Mouse (Mus musculus): ENCODE data around the gene Reep3. TPM values are rescaled to one million over a fixed set of nuclear protein-coding genes. Genes with fewer than 3 reads are reported as not detected.

Gene Reep3
- polyA plus RNA-seq, 1 experiment from 2014 or later, result 38.2 TPM

GRCm38 (mm10) chr10:67057696-67058095 lies 39.0 kb downstream of the Reep3 start:
- Histone ChIP-seq H3K4me2 (ENCODE audit: low read length) (no peak overlapping the region), H3K9ac (ENCODE audit: low read length) (no peak overlapping the region), H3K9me3 (ENCODE audit: control insufficient read depth, low read length) (no peaks in the 10 kb centered on the region), H3K4me1 (replicated peaks; ENCODE audit: control insufficient read depth, insufficient read depth, low read length) (peaks cover 23% of the 10 kb centered on the region), H3K27me3 (replicated peaks; ENCODE audit: control insufficient read depth, insufficient read depth, low read length) (no peaks in the 10 kb centered on the region), H3K36me3 (ENCODE audit: control insufficient read depth, insufficient read depth, low read length) (no peaks in the 10 kb centered on the region), H3K4me3 (ENCODE audit: low read depth, low read length) (no peak overlapping the region), H3K27ac (ENCODE audit: low read depth) (no peak overlapping the region)
- DNase-seq (ENCODE audit: low spot score), result no peak
- 97% methylated on average over 6 of the region's 6 CpGs for WGBS
- peak; percentile 44; the same call in 1 of the 2 replicates for ATAC-seq (replicated peaks; ENCODE audit: low FRiP score, low TSS enrichment, low read depth)

GRCm38 (mm10) chr10:67057208-67057607 lies 39.5 kb downstream of the Reep3 start:
- Histone ChIP-seq H3K4me3 (ENCODE audit: low read depth, low read length) (no peak overlapping the region), H3K9ac (ENCODE audit: low read length) (no peak overlapping the region), H3K9me3 (ENCODE audit: control insufficient read depth, low read length) (no peaks in the 10 kb centered on the region), H3K27me3 (replicated peaks; ENCODE audit: control insufficient read depth, insufficient read depth, low read length) (no peaks in the 10 kb centered on the region), H3K36me3 (ENCODE audit: control insufficient read depth, insufficient read depth, low read length) (no peaks in the 10 kb centered on the region), H3K4me2 (ENCODE audit: low read length) (no peak overlapping the region), H3K4me1 (replicated peaks; ENCODE audit: control insufficient read depth, insufficient read depth, low read length) (peaks cover 27% of the 10 kb centered on the region), H3K27ac (ENCODE audit: low read depth) (no peak overlapping the region)
- no peak for ATAC-seq (replicated peaks; ENCODE audit: low FRiP score, low TSS enrichment, low read depth)
- DNase-seq (ENCODE audit: low spot score), result no peak

GRCm38 (mm10) chr10:67055867-67056856 lies 40.6 kb downstream of the Reep3 start:
- DNase-seq (ENCODE audit: low spot score) (no peak), ATAC-seq (replicated peaks; ENCODE audit: low FRiP score, low TSS enrichment, low read depth) (no peak)
- Histone ChIP-seq H3K9me3 (ENCODE audit: control insufficient read depth, low read length) (no peaks in the 10 kb centered on the region), H3K27ac (ENCODE audit: low read depth) (peak overlapping the region; percentile 24; the same call in 1 of the 2 replicates), H3K9ac (ENCODE audit: low read length) (no peak overlapping the region), H3K36me3 (ENCODE audit: control insufficient read depth, insufficient read depth, low read length) (no peaks in the 10 kb centered on the region), H3K4me3 (ENCODE audit: low read depth, low read length) (no peak overlapping the region), H3K4me1 (replicated peaks; ENCODE audit: control insufficient read depth, insufficient read depth, low read length) (peaks cover 27% of the 10 kb centered on the region), H3K27me3 (replicated peaks; ENCODE audit: control insufficient read depth, insufficient read depth, low read length) (no peaks in the 10 kb centered on the region), H3K4me2 (ENCODE audit: low read length) (peak overlapping the region; percentile 7; the same call in 1 of the 2 replicates)
- WGBS, result 35% methylated on average over 17 of the region's 17 CpGs

GRCm38 (mm10) chr10:67053475-67053874 lies 43.3 kb downstream of the Reep3 start:
- Histone ChIP-seq H3K9ac (ENCODE audit: low read length) (no peak overlapping the region), H3K4me1 (replicated peaks; ENCODE audit: control insufficient read depth, insufficient read depth, low read length) (peaks cover 33% of the 10 kb centered on the region)

GRCm38 (mm10) chr10:67052429-67052828 lies 44.3 kb downstream of the Reep3 start:
- Histone ChIP-seq H3K9ac (ENCODE audit: low read length) (no peak overlapping the region), H3K9me3 (ENCODE audit: control insufficient read depth, low read length) (no peaks in the 10 kb centered on the region), H3K4me3 (ENCODE audit: low read depth, low read length) (no peak overlapping the region), H3K27me3 (replicated peaks; ENCODE audit: control insufficient read depth, insufficient read depth, low read length) (no peaks in the 10 kb centered on the region), H3K4me2 (ENCODE audit: low read length) (no peak overlapping the region), H3K4me1 (replicated peaks; ENCODE audit: control insufficient read depth, insufficient read depth, low read length) (peaks cover 37% of the 10 kb centered on the region), H3K36me3 (ENCODE audit: control insufficient read depth, insufficient read depth, low read length) (no peaks in the 10 kb centered on the region), H3K27ac (ENCODE audit: low read depth) (peak overlapping the region; percentile 1; the same call in 1 of the 2 replicates)
- ATAC-seq (replicated peaks; ENCODE audit: low FRiP score, low TSS enrichment, low read depth), result no peak
- 61% methylated on average over 9 of the region's 9 CpGs for WGBS
- DNase-seq (ENCODE audit: low spot score), result no peak

More at GRCm38 (mm10) chr10:67053475-67053874, 43.3 kb downstream of the Reep3 start:
- Histone ChIP-seq H3K4me2 (ENCODE audit: low read length) (no peak overlapping the region), H3K27me3 (replicated peaks; ENCODE audit: control insufficient read depth, insufficient read depth, low read length) (no peaks in the 10 kb centered on the region), H3K9me3 (ENCODE audit: control insufficient read depth, low read length) (no peaks in the 10 kb centered on the region), H3K36me3 (ENCODE audit: control insufficient read depth, insufficient read depth, low read length) (no peaks in the 10 kb centered on the region), H3K27ac (ENCODE audit: low read depth) (peak overlapping the region; percentile 54), H3K4me3 (ENCODE audit: low read depth, low read length) (no peak overlapping the region)
- ATAC-seq (replicated peaks; ENCODE audit: low FRiP score, low TSS enrichment, low read depth), result no peak; the same call in 1 of the 2 replicates
- 32% methylated on average over 9 of the region's 9 CpGs for WGBS
- DNase-seq (ENCODE audit: low spot score), result no peak

- 80% methylated on average over 5 of the region's 5 CpGs for WGBS
- no peak overlapping the region for H3K4me2 ChIP-seq (ENCODE audit: low read length)
- H3K9me3 ChIP-seq (ENCODE audit: control insufficient read depth, low read length), result no peaks in the 10 kb centered on the region
- H3K4me1 ChIP-seq (replicated peaks; ENCODE audit: control insufficient read depth, insufficient read depth, low read length), result peaks cover 36% of the 10 kb centered on the region
- no peak overlapping the region for H3K9ac ChIP-seq (ENCODE audit: low read length)
- DNase-seq (ENCODE audit: low spot score), result no peak
- no peak overlapping the region for H3K27ac ChIP-seq (ENCODE audit: low read depth)
- no peaks in the 10 kb centered on the region for H3K27me3 ChIP-seq (replicated peaks; ENCODE audit: control insufficient read depth, insufficient read depth, low read length)
- H3K36me3 ChIP-seq (ENCODE audit: control insufficient read depth, insufficient read depth, low read length), result no peaks in the 10 kb centered on the region
- ATAC-seq (replicated peaks; ENCODE audit: low FRiP score, low TSS enrichment, low read depth), result no peak
- H3K4me3 ChIP-seq (ENCODE audit: low read depth, low read length), result no peak overlapping the region
Observed at GRCm38 (mm10) chr10:67051466-67051865, 45.3 kb downstream of the Reep3 start.

GRCm38 (mm10) chr10:67050766-67051165 lies 46.0 kb downstream of the Reep3 start:
- DNase-seq (ENCODE audit: low spot score) (no peak), ATAC-seq (replicated peaks; ENCODE audit: low FRiP score, low TSS enrichment, low read depth) (no peak)
- peaks cover 33% of the 10 kb centered on the region for H3K4me1 ChIP-seq (replicated peaks; ENCODE audit: control insufficient read depth, insufficient read depth, low read length)
- H3K9ac ChIP-seq (ENCODE audit: low read length), result no peak overlapping the region
- H3K4me3 ChIP-seq (ENCODE audit: low read depth, low read length), result no peak overlapping the region
- no peaks in the 10 kb centered on the region for H3K27me3 ChIP-seq (replicated peaks; ENCODE audit: control insufficient read depth, insufficient read depth, low read length)
- no peaks in the 10 kb centered on the region for H3K36me3 ChIP-seq (ENCODE audit: control insufficient read depth, insufficient read depth, low read length)
- no peaks in the 10 kb centered on the region for H3K9me3 ChIP-seq (ENCODE audit: control insufficient read depth, low read length)
- 73% methylated on average over 6 of the region's 7 CpGs for WGBS
- no peak overlapping the region for H3K4me2 ChIP-seq (ENCODE audit: low read length)
- H3K27ac ChIP-seq (ENCODE audit: low read depth), result no peak overlapping the region

- no peak for DNase-seq (ENCODE audit: low spot score)
- no peak overlapping the region for H3K4me3 ChIP-seq (ENCODE audit: low read depth, low read length)
- H3K4me1 ChIP-seq (replicated peaks; ENCODE audit: control insufficient read depth, insufficient read depth, low read length), result peaks cover 31% of the 10 kb centered on the region
- H3K4me2 ChIP-seq (ENCODE audit: low read length), result no peak overlapping the region
- 91% methylated on average over 7 of the region's 7 CpGs for WGBS
- H3K9me3 ChIP-seq (ENCODE audit: control insufficient read depth, low read length), result no peaks in the 10 kb centered on the region
- no peak overlapping the region for H3K27ac ChIP-seq (ENCODE audit: low read depth)
- H3K9ac ChIP-seq (ENCODE audit: low read length), result no peak overlapping the region
- H3K27me3 ChIP-seq (replicated peaks; ENCODE audit: control insufficient read depth, insufficient read depth, low read length), result no peaks in the 10 kb centered on the region
- ATAC-seq (replicated peaks; ENCODE audit: low FRiP score, low TSS enrichment, low read depth), result no peak
- no peaks in the 10 kb centered on the region for H3K36me3 ChIP-seq (ENCODE audit: control insufficient read depth, insufficient read depth, low read length)
Observed at GRCm38 (mm10) chr10:67049621-67050020, 47.1 kb downstream of the Reep3 start.

Measured in intestine, embryonic 14.5 days (tissue).